Mouse (Mus musculus) inflammation-experienced regulatory T-cells, adult 16 weeks (primary cell): ENCODE data around the gene Ckap2l. TPM values are rescaled to one million over a fixed set of nuclear protein-coding genes. Genes with fewer than 3 reads are reported as not detected.

Experiments used
- polyA plus RNA-seq: library from polyadenylated mRNA; unstranded; fragments of 100-300 nt; shearing (Covaris generic); gene quantifications from one replicate; pipeline ENCODE4 v1.2.1, GENCODE M21; 2017

Gene Ckap2l
- 3.9 TPM for polyA plus RNA-seq

GRCm38 (mm10) chr2:129296671-129297588, at the start of gene Ckap2l:
Gene Ckap2l, minus strand, starts transcription at chr2:129297212.

GRCm38 (mm10) chr2:129309836-129310235, 12.8 kb upstream of the Ckap2l start, which contains the start of gene Il1a:
Gene Il1a, minus strand, starts transcription at chr2:129309972.

Other genes with a start within 250 kb of the Ckap2l start
- gene Vinac1, start 249.0 kb downstream of the Ckap2l start, polyA plus RNA-seq, result not detected
- 2.0 TPM for gene Ttl, start 231.3 kb downstream of the Ckap2l start, polyA plus RNA-seq
- 39.3 TPM for gene Polr1b, start 196.2 kb downstream of the Ckap2l start, polyA plus RNA-seq
- 25.6 TPM for gene Chchd5, start 167.5 kb downstream of the Ckap2l start, polyA plus RNA-seq
- 76.5 TPM for gene Slc20a1, start 98.4 kb downstream of the Ckap2l start, polyA plus RNA-seq
- 0.29 TPM for gene Il1a, start 12.8 kb upstream of the Ckap2l start, polyA plus RNA-seq
- 0.29 TPM for gene Il1b, start 73.9 kb upstream of the Ckap2l start, polyA plus RNA-seq
- not detected for gene F830045P16Rik, start 239.4 kb upstream of the Ckap2l start, polyA plus RNA-seq